Mouse (Mus musculus) lung, postnatal 0 days (tissue): ENCODE measurements around the gene Olfr982. TPM values are rescaled to one million over a fixed set of nuclear protein-coding genes. Genes with fewer than 3 reads are reported as not detected.

Source experiments
- ATAC-seq: fragments of 200-750 bp; cut with Nextera tagmentation; 2 replicates; pipeline ENCODE4 v1.8.0; 2017; ENCODE audit warnings: moderate library complexity
- DNase-seq: peaks from one replicate; pipeline ENCODE4 v3.0.0-alpha.2; 2016; ENCODE audit warnings: low spot score
- H3K27ac ChIP-seq: fragments of 300-500 bp; sonication (generic); 2 replicates; pipeline ENCODE4 v1.5.1; 2014; ENCODE audit warnings: antibody characterized with exemption, mild to moderate bottlenecking, low read length, mixed read lengths
- H3K27me3 ChIP-seq: fragments of 300-500 bp; sonication (generic); replicated peaks from 2 replicates; pipeline ENCODE4 v1.6.1; 2014; ENCODE audit warnings: low read length, mixed read lengths; ENCODE audit not compliant: insufficient read depth
- H3K36me3 ChIP-seq: fragments of 300-500 bp; sonication (generic); 2 replicates; pipeline ENCODE4 v1.6.1; 2014; ENCODE audit warnings: low read length, mixed read lengths; ENCODE audit not compliant: insufficient read depth
- H3K4me1 ChIP-seq: fragments of 300-500 bp; sonication (generic); 2 replicates; pipeline ENCODE4 v1.6.1; 2014; ENCODE audit warnings: antibody characterized with exemption, low read depth, low read length, mixed read lengths; ENCODE audit not compliant: insufficient read depth
- H3K4me2 ChIP-seq: fragments of 300-500 bp; sonication (generic); replicated peaks from 2 replicates; pipeline ENCODE4 v1.6.1; 2014; ENCODE audit warnings: low read depth, mild to moderate bottlenecking, low read length, moderate library complexity, mixed read lengths
- H3K4me3 ChIP-seq: fragments of 300-500 bp; sonication (generic); 2 replicates; pipeline ENCODE4 v1.5.1; 2014; ENCODE audit warnings: low read depth, low read length
- H3K9ac ChIP-seq: fragments of 300-500 bp; sonication (generic); replicated peaks from 2 replicates; pipeline ENCODE4 v1.6.1; 2014; ENCODE audit warnings: low read depth, mild to moderate bottlenecking
- H3K9me3 ChIP-seq: fragments of 300-500 bp; sonication (generic); 2 replicates; pipeline ENCODE4 v1.6.1; 2016; ENCODE audit warnings: low read length, mixed read lengths
- CTCF ChIP-seq: IDR thresholded peaks from 2 replicates; pipeline ENCODE4 v1.5.1; 2016; ENCODE audit warnings: antibody characterized with exemption, mild to moderate bottlenecking
- EP300 ChIP-seq: IDR thresholded peaks from 2 replicates; pipeline ENCODE4 v1.6.1; 2016; ENCODE audit warnings: antibody characterized with exemption, mild to moderate bottlenecking, control low read depth
- WGBS: fragments of 180-500 bp; shearing (Covaris S2); extraction: QIAGEN DNeasy Blood & Tissue Kit; methylation state at CpG from one replicate; pipeline ENCODE4 v1.1.7; 2014; 5-methylcytosine and 5-hydroxymethylcytosine counted together
- polyA plus RNA-seq: library from polyadenylated mRNA; unstranded; fragments of >200 nt; fragmentation: Nextera tagmentation; extraction: Ambion mirVana; gene quantifications from 2 replicates; pipeline ENCODE4 v1.2.1, GENCODE M21; 2015

The Olfr982 gene
- not detected in 2 replicates for polyA plus RNA-seq

- H3K9ac ChIP-seq = no peak within 1 kb of the TSS
- TF ChIP-seq CTCF (no peak), EP300 (no peak)
- ATAC-seq = no peak
- 77% methylated on average over 2 of the region's 2 CpGs for WGBS
- H3K27ac ChIP-seq = no peak within 1 kb of the TSS
- no peak within 1 kb of the TSS for H3K4me3 ChIP-seq
- no peaks in the 10 kb centered on the region for H3K9me3 ChIP-seq
- DNase-seq = no peak
- H3K27me3 ChIP-seq = no peaks in the 10 kb centered on the region
- no peak within 1 kb of the TSS for H3K4me2 ChIP-seq
- no peaks in the 10 kb centered on the region for H3K4me1 ChIP-seq
- H3K36me3 ChIP-seq = no peaks in the 10 kb centered on the region
Measured at GRCm38 (mm10) chr9:40073529-40073928, at the start of gene Olfr982. Olfr982 (plus strand) TSS chr9:40073829.

DNA sequence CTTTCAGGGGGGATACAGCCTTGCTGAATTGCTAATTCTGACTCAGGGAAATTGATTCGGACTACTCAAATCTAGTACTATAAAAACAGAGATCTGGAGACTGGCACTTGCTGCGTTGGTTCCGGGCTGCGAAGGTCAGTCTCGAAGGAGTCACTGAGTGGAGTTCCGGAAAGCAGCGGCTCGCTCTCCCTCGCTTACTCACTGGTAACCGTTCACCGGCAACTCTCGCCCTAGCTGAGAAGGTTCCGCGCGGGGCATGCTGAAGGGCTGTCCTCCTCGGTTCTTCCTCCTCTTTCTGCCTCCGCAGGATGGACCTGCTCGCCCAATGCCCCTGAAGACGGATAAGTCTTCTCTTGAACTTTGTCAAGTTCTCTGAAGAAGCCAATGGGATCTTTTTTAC lies 23.5 kb upstream of the Olfr982 start:
- Histone ChIP-seq H3K9me3 (no peaks in the 10 kb centered on the region), H3K4me3 (no peak overlapping the region), H3K27me3 (no peaks in the 10 kb centered on the region), H3K4me2 (no peak overlapping the region), H3K36me3 (no peaks in the 10 kb centered on the region), H3K27ac (no peak overlapping the region), H3K4me1 (no peaks in the 10 kb centered on the region), H3K9ac (no peak overlapping the region)
- WGBS = 91% methylated on average over 19 of the region's 19 CpGs
- ATAC-seq (no peak), DNase-seq (no peak)
- TF ChIP-seq CTCF (no peak), EP300 (no peak)

GRCm38 (mm10) chr9:40093495-40093894 lies 19.9 kb downstream of the Olfr982 start, which contains the start of gene Olfr983:
Olfr983 (minus strand) TSS chr9:40093595.
- TF ChIP-seq EP300 (no peak), CTCF (no peak)
- H3K27me3 ChIP-seq = no peaks in the 10 kb centered on the region
- H3K27ac ChIP-seq = no peak within 1 kb of the TSS
- H3K4me2 ChIP-seq = no peak within 1 kb of the TSS
- H3K36me3 ChIP-seq = no peaks in the 10 kb centered on the region
- 66% methylated on average over 2 of the region's 2 CpGs for whole genome bisulfite sequencing
- ATAC-seq (no peak), DNase-seq (no peak)
- no peaks in the 10 kb centered on the region for H3K9me3 ChIP-seq
- no peak within 1 kb of the TSS for H3K4me3 ChIP-seq
- H3K4me1 ChIP-seq = no peaks in the 10 kb centered on the region
- no peak within 1 kb of the TSS for H3K9ac ChIP-seq

GRCm38 (mm10) chr9:40094769-40095168 lies 21.1 kb downstream of the Olfr982 start:
- 59% methylated on average over 3 of the region's 3 CpGs for WGBS
- no peak for TF ChIP-seq EP300
- no peak for TF ChIP-seq CTCF
- no peaks in the 10 kb centered on the region for H3K36me3 ChIP-seq
- no peak overlapping the region for H3K27ac ChIP-seq
- no peak for ATAC-seq
- H3K27me3 ChIP-seq = no peaks in the 10 kb centered on the region
- H3K4me1 ChIP-seq = no peaks in the 10 kb centered on the region
- DNase-seq = no peak
- no peak overlapping the region for H3K4me2 ChIP-seq
- H3K9ac ChIP-seq = no peak overlapping the region
- no peak overlapping the region for H3K4me3 ChIP-seq
- H3K9me3 ChIP-seq = no peaks in the 10 kb centered on the region

- Histone ChIP-seq H3K4me3 (no peak within 1 kb of the TSS), H3K4me2 (no peak within 1 kb of the TSS), H3K4me1 (no peaks in the 10 kb centered on the region), H3K27ac (no peak within 1 kb of the TSS), H3K9me3 (no peaks in the 10 kb centered on the region), H3K9ac (no peak within 1 kb of the TSS), H3K27me3 (no peaks in the 10 kb centered on the region), H3K36me3 (no peaks in the 10 kb centered on the region)
- WGBS = 79% methylated on average over 2 of the region's 2 CpGs
- no peak for ATAC-seq
- no peak for DNase-seq
- TF ChIP-seq EP300 (no peak), CTCF (no peak)
Measured at GRCm38 (mm10) chr9:40114106-40114505, 40.5 kb downstream of the Olfr982 start, which contains the start of gene Olfr984. Olfr984 (minus strand) TSS chr9:40114206.

DNA sequence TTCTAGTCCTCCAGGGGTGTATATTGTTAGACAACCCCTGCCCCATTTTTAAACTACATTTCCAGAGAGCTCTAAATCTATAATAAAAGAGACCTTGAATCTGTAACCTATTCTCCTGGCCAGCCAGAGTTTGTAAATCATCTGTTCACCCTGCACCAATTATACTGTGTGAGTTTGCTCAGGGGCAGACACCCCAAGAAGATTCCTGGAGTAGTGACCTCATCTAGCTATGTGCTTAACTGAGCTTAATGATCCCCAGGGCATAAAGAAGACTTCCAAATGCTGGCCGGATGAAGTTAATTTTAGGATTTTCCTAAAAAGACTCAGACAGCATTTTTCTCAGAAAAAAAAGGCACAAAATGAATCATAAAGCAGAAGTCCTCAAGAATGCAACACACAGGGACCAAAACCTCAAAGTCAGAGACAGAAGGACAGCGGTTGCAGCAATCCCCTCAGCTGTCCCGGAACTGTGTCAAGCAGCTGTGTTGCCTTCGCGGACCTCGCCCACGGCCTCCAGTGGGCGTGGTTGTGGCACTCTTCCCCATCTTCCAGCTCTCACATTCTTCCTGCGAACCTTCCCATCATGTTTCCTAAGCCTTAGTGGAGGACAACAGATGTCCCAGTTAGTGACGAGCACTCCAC lies 43.1 kb downstream of the Olfr982 start:
- 33% methylated on average over 10 of the region's 10 CpGs for WGBS
- peak; percentile 74 for DNase-seq
- no peak for TF ChIP-seq CTCF
- no peak for TF ChIP-seq EP300
- no peaks in the 10 kb centered on the region for H3K4me1 ChIP-seq
- no peaks in the 10 kb centered on the region for H3K9me3 ChIP-seq
- no peaks in the 10 kb centered on the region for H3K27me3 ChIP-seq
- H3K4me3 ChIP-seq = no peak overlapping the region
- no peak overlapping the region for H3K9ac ChIP-seq
- no peak overlapping the region for H3K27ac ChIP-seq
- peak; percentile 86 for ATAC-seq
- no peaks in the 10 kb centered on the region for H3K36me3 ChIP-seq
- H3K4me2 ChIP-seq = peak overlapping the region; percentile 17; the same call in 1 of the 2 replicates
